Mouse (Mus musculus) bone marrow, adult 2 months (tissue): Measurements from ENCODE around the gene Sepsecs.

Experiments
- CTCF ChIP-seq: fragments of 200-500 bp; IDR thresholded peaks from 2 replicates; pipeline ENCODE4 v1.5.1; 2011; ENCODE audit warnings: low read length, control low read depth; ENCODE audit not compliant: control insufficient read depth, insufficient read depth
- POLR2A ChIP-seq: fragments of 200-500 bp; IDR thresholded peaks from 2 replicates; pipeline ENCODE4 v1.6.1; 2011; ENCODE audit warnings: low read depth, mild to moderate bottlenecking, control low read depth, low read length, borderline replicate concordance; ENCODE audit not compliant: control insufficient read depth

GRCm38 (mm10) chr5:52657336-52657735 is 12.2 kb downstream of the Sepsecs start:
- TF ChIP-seq CTCF = no peak
- no peak for TF ChIP-seq POLR2A
